Mouse (Mus musculus): ENCODE measurements around the gene Serp2.

Gene Serp2

GRCm38 (mm10) chr14:76556852-76557208, at the start of gene Serp2:
Serp2 (minus strand) TSS chr14:76556889.
- no peak for DNase-seq (ENCODE audit: low spot score in 2 of 2)

GRCm38 (mm10) chr14:76605931-76606534, 49.3 kb upstream of the Serp2 start:
- DNase-seq (ENCODE audit: low spot score in 2 of 2), result no peak

GRCm38 (mm10) chr14:76604012-76604411, 47.3 kb upstream of the Serp2 start:
- no peak for DNase-seq (ENCODE audit: low spot score in 2 of 2)

- no peak for DNase-seq (ENCODE audit: low spot score in 2 of 2)
Observed at GRCm38 (mm10) chr14:76601654-76602053, 45.0 kb upstream of the Serp2 start.

- DNase-seq (ENCODE audit: low spot score in 2 of 2), result no peak
Observed at GRCm38 (mm10) chr14:76600391-76600790, 43.7 kb upstream of the Serp2 start.

- no peak for DNase-seq (ENCODE audit: low spot score in 2 of 2)
Observed at GRCm38 (mm10) chr14:76599706-76600105, 43.0 kb upstream of the Serp2 start.

GRCm38 (mm10) chr14:76598518-76599216, 42.0 kb upstream of the Serp2 start:
- DNase-seq (ENCODE audit: low spot score in 2 of 2), result peak in 1 of 2 experiments; percentile 25

- no peak for DNase-seq (ENCODE audit: low spot score in 2 of 2)
Observed at GRCm38 (mm10) chr14:76597751-76598150, 41.1 kb upstream of the Serp2 start.

- DNase-seq (ENCODE audit: low spot score in 2 of 2), result no peak
Observed at GRCm38 (mm10) chr14:76595048-76595859, 38.6 kb upstream of the Serp2 start.

- no peak for DNase-seq (ENCODE audit: low spot score in 2 of 2)
Observed at GRCm38 (mm10) chr14:76594351-76594885, 37.7 kb upstream of the Serp2 start.

GRCm38 (mm10) chr14:76593630-76594193, 37.0 kb upstream of the Serp2 start:
- no peak for DNase-seq (ENCODE audit: low spot score in 2 of 2)

- DNase-seq (ENCODE audit: low spot score in 2 of 2), result no peak
Observed at GRCm38 (mm10) chr14:76592721-76593120, 36.0 kb upstream of the Serp2 start.

GRCm38 (mm10) chr14:76592090-76592489, 35.4 kb upstream of the Serp2 start:
- no peak for DNase-seq (ENCODE audit: low spot score in 2 of 2)

GRCm38 (mm10) chr14:76590134-76590533, 33.4 kb upstream of the Serp2 start:
- no peak for DNase-seq (ENCODE audit: low spot score in 2 of 2)

GRCm38 (mm10) chr14:76589671-76590070, 33.0 kb upstream of the Serp2 start:
- DNase-seq (ENCODE audit: low spot score in 2 of 2), result no peak

GRCm38 (mm10) chr14:76585831-76586405, 29.2 kb upstream of the Serp2 start:
- DNase-seq (ENCODE audit: low spot score in 2 of 2), result no peak

GRCm38 (mm10) chr14:76583985-76584384, 27.3 kb upstream of the Serp2 start:
- no peak for DNase-seq (ENCODE audit: low spot score in 2 of 2)

GRCm38 (mm10) chr14:76581974-76582922, 25.6 kb upstream of the Serp2 start:
- DNase-seq (ENCODE audit: low spot score in 2 of 2), result peak in 1 of 2 experiments; percentile 43

GRCm38 (mm10) chr14:76579660-76580061, 23.0 kb upstream of the Serp2 start:
- DNase-seq (ENCODE audit: low spot score in 2 of 2), result peak; percentile 81 to 87

GRCm38 (mm10) chr14:76577840-76578239, 21.2 kb upstream of the Serp2 start:
- DNase-seq (ENCODE audit: low spot score in 2 of 2), result no peak

- DNase-seq (ENCODE audit: low spot score in 2 of 2), result peak in 1 of 2 experiments; percentile 2
Observed at GRCm38 (mm10) chr14:76570292-76570691, 13.6 kb upstream of the Serp2 start.

Measured in natural killer cell, adult 2 months (primary cell).